Mouse (Mus musculus): ENCODE data around the gene Cmya5. TPM values are rescaled to one million over a fixed set of nuclear protein-coding genes. Genes with fewer than 3 reads are reported as not detected.
A peak's percentile ranks its signal among the peaks of the same experiment; 100 is the strongest.
"Not testable (repeated sequence)": the region's sequence is repeated elsewhere in the genome, so short reads cannot be mapped to it uniquely, and the experiment has no call there.

Gene Cmya5
- total RNA-seq, 4 experiments from 2014 or later: 2.9 to 4.3 (median 3.2) TPM

DNA sequence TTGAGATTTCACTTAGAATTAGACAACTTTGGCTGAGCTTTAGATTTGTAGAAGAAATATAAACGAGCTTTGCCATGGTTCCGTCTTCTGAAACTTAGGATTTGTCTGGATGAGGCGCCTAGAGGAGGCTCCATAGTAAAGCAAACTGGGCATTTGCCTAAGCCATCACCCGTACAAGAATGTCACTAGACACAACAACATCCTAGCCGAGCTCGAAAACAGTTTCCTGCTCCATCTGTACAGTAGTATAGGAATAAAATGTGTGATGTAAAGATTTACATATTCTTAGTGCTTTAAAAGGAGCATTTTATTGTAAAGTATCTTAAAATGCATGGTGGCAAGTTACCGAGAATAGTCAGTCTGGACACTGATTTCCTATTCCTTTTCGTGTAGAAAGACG, 22.2 kb downstream of the Cmya5 start:
- no peak for DNase-seq (ENCODE audit: low spot score in 2 of 2)

- DNase-seq (ENCODE audit: low spot score in 2 of 2): no peak
These were observed 27.3 kb downstream of the Cmya5 start for GRCm38 (mm10) chr13:93117241-93117640.

DNA sequence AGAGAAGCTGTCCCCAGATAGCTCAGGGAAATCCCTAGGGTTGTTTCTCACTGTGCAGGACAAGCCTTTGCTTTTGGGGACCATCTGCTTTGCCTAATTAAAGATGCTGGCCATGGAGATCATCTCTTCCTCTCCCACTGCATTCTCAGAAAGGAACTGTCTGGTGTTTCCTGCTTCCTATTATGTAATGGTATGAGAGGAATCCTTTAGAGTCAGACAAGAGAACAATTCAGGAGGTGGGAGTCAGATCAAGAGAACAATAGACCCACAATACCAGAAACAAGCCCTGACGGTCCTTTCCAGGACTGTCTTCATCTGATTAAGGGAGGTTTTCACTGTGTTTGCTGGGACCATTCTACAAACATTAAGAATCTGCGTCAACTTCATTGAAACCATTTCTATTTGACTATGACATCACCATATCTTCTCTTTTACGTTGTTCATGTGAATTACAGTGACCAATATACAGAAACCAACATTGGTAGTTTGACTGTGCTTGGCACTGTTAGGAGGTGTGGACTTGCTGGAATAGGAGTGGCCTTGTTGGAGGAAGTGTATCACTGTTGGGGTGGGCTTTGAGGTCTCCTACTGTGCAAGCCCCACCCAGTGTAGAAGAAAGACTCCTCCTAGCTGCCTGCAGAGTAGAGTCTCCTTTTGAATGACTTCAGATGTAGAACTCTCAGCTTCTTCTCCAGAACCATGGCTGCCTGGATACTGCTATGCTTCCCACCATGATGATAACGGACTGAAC, 42.0 kb downstream of the Cmya5 start:
- no peak for DNase-seq (ENCODE audit: low spot score in 2 of 2)

DNA sequence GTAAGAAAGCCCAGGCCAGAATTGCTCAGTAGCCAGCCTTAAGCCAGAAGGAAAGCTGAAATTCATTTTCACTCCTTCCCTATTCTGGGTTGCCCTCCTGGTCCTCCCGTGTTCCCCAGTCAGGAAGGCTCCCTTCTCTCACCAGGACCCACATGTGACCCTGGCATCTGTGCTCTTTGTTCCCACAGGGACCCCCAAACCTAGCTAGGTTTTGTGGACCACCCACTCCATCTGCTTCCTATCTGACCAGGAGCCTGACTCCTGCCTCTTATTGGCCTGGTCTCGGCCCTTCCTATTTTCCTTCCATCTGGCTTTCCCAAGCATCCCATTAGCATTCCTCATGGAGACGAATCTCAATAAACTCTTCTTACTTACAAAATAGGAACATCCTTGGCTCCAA, 45.9 kb downstream of the Cmya5 start:
- no peak for DNase-seq (ENCODE audit: low spot score in 2 of 2)

DNA sequence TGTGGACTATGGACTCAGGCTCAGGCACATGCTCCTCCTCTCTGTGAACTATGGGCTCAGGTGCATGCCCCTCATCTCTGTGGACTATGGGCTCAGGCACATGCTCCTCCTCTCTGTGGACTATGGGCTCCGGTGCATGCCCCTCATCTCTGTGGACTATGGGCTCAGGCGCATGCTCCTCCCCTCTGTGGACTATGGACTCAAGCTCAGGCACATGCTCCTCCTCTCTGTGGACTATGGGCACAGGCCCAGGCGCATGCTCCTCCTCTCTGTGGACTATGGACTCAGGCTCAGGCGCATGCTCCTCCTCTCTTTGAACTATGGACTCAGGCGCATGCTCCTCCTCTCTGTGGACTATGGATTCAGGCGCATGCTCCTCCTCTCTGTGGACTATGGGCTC, 47.9 kb downstream of the Cmya5 start:
- no peak for DNase-seq (ENCODE audit: low spot score in 2 of 2)

- no peak for DNase-seq (ENCODE audit: low spot score in 2 of 2)
These were observed 49.3 kb downstream of the Cmya5 start for GRCm38 (mm10) chr13:93095097-93095791.

DNA sequence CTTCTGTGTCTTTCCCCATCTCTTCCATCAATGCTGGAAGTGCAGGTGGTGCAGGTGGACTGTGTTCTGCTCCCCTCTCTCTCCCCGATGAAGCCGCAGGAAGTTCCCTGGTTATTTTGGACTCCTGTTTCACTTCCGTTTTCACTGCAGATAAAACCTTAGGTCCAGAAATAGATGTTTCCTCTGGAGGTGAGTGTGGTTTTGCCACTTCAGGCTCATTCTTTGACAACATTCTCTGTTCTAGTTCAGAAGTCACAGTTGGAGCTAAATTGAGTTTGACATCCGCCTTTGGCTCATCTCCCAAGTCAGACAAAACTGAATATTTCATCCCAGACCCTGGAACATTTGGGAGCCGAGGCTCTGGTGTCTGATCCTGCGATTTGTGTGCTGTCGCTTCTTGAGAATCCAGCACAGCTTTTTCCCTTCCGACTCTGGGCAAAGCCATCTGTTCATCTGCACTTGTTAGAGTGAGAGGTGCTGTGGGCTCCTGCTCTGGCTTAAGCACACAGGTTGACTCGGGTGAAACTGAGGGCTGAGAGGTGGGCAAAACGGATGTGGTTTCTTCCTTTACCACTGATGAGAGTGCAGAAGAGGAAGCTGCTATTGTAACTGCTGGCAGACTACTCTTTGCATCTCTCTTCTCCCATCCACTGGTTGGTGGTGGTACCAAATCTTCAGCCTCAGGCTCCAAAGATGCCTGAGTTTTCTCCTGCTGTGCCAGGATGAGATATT, 50.2 kb downstream of the Cmya5 start:
- DNase-seq (ENCODE audit: low spot score in 2 of 2): peak in 1 of 2 experiments; percentile 37

- DNase-seq (ENCODE audit: low spot score in 2 of 2): no peak
These were observed 50.8 kb downstream of the Cmya5 start for GRCm38 (mm10) chr13:93093697-93094096.

DNA sequence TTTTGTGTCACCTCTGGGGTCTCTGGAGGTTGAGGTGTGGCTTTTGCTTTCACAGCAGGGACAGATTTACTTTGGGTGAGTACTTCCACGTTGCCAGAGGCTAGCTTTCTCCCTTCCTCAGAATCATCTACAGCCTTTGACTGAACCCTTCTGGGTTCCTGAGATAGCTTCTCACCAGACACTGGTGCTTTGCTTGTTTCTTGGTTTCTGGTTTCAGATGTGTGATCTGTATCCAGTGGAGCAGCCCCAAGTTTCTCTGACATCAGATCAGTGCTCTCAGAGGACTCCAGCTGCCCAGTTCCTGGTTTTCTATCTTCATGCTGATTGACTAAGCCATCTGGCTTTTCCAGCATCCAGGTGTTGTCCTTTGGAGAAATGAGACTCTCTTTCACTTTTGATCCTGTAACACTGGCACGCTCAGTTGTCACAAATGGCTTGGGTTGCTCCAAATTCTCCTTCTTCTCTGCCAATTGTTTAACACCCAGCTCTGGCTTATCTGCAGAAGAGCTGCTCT, 51.6 kb downstream of the Cmya5 start:
- DNase-seq (ENCODE audit: low spot score in 2 of 2): no peak

- no peak for DNase-seq (ENCODE audit: low spot score in 2 of 2)
These were observed 52.6 kb downstream of the Cmya5 start for GRCm38 (mm10) chr13:93091866-93092455.

DNA sequence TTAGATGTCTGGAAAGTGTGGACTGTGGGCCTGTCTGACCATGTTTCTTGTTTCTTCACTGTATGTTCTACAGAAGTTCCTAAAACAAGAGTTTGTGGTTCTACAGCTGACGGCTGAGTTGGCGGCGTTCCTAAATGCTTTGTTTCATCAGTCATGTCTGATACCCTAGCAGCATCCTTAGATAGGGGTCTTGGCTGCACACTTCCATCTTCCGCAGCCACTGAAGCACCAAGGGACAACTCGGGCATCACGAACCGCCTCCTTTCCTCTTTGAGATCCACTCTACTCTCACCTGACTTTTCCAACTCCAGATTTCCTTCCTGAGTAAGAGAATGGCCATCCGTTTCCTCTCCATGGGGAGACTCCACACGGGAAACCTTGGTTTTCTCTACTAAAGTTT, 53.3 kb downstream of the Cmya5 start:
- no peak for DNase-seq (ENCODE audit: low spot score in 2 of 2)

DNA sequence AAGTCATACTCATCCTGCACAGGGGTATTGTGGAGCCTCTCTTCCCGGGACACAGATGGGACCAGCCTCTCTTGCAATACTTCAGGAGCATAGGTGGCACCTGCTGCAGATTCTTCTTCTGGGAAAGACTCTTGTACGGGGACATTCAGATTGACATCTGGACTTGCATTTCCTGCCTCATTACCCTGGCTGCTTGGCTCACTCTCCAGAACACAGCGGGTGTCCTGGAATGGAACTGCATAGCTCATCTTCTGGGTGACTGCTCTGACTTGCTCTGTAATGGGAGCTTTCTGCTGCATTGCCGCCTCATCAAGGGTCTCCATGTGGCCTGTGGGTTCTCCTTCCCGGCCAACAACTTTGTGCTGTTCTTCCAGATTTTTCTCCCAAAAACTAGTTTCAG, 55.0 kb downstream of the Cmya5 start:
- no peak for DNase-seq (ENCODE audit: low spot score in 2 of 2)

GRCm38 (mm10) chr13:93085711-93086110, 58.8 kb downstream of the Cmya5 start:
- no peak for DNase-seq (ENCODE audit: low spot score in 2 of 2)

GRCm38 (mm10) chr13:93082324-93082723, 62.2 kb downstream of the Cmya5 start:
- DNase-seq (ENCODE audit: low spot score in 2 of 2): not testable (repeated sequence)

DNA sequence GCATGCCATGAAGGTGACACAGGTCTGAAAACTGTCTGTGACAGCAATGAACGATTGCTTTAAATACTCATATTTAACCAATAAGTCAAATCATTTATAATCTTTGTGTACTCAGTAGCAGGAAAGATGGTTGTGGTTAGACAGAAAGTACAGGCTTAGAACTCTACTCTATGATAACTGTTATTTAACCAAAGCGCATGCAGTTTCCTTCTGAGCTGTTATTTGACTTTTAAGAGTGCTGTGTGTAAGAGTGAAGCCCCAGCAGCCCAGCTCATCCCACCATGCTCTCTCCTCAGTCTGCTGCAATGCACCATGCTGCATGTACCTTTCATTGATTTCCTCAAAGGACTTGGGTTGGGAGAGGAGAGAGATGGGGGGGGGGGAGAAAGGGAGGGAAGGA, 63.7 kb downstream of the Cmya5 start:
- DNase-seq (ENCODE audit: low spot score in 2 of 2): no peak

DNA sequence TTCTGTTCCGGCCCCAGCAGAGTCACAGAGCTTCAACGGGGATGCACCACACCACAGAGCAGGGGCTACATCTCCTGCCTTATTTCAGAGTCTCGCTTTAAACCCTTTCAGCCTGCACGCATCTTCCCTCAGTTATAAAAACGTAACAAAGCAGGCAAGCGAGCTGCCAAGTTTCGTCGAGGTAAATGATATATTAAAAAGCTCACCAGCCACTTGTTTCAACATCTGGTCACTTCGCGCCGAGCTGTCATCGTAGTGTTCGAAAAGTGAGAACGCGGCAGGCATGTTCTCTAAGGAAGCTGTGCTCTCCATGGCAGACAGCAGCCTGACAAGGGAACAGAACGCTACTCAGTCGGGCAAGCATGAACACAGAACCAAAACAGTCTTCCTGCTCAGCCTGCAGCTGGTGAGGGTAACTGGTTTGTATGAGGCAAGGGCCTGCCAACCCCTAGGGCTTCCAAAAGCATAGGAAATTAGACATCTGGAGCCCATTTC, 70.3 kb downstream of the Cmya5 start:
- DNase-seq (ENCODE audit: low spot score in 2 of 2): peak in 1 of 2 experiments; percentile 55

- peak; percentile 64 to 80 for DNase-seq (ENCODE audit: low spot score in 2 of 2)
These were observed 70.9 kb downstream of the Cmya5 start for GRCm38 (mm10) chr13:93073595-93073994.

- DNase-seq (ENCODE audit: low spot score in 2 of 2): no peak
These were observed 71.6 kb downstream of the Cmya5 start for GRCm38 (mm10) chr13:93072871-93073411.

DNA sequence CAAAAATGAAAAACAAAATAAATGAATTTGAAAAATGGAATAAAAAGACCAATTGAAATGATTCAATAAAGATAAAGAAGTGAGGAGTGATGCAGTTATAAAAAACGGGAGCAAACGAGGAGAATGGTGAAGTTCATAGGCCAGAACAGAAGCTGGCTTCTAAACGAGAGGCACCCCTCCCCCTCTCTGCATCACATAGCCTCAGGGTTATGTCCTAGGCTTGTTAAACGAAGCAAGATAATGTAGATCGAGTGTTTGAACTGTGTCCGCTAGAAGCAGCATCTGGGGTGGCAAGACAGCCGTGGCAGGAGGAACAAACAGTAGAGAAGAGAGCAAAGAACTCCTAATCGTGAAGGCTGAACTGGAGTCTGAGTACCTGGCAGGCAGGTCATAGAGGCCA, 74.1 kb downstream of the Cmya5 start:
- DNase-seq (ENCODE audit: low spot score in 2 of 2): no peak

DNA sequence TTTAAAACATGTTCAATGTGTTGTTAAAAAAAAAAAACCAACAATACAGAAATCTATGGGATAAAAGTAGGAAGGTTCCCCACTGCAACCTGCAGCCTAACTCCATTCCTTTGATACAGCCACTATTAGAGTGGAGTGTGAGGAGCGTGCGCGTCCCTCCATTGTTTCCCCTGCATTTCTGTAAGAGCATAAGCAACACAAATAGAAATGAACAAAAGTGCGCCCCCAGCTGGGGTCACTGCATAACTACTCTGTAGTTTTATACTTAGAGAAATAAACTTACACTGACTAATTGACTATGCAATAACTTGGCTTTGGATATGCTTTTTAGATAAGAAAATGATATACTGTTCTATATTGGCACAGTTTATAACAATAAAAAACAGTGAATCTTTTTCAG, 75.0 kb downstream of the Cmya5 start:
- no peak for DNase-seq (ENCODE audit: low spot score in 2 of 2)

GRCm38 (mm10) chr13:93068353-93068752, 76.2 kb downstream of the Cmya5 start:
- peak; percentile 66 for DNase-seq (ENCODE audit: low spot score in 2 of 2)
